Mouse (Mus musculus): Measurements from ENCODE around the gene Igdcc3. TPM values are rescaled to one million over a fixed set of nuclear protein-coding genes. Genes with fewer than 3 reads are reported as not detected.

Gene Igdcc3
- polyA plus RNA-seq, 1 experiment from 2014 or later: 0.08 TPM

GRCm38 (mm10) chr9:65177912-65178311, 36.9 kb downstream of the Igdcc3 start:
- Histone ChIP-seq H3K4me2 (no peak overlapping the region), H3K4me3 (replicated peaks) (no peak overlapping the region), H3K27me3 (peaks cover 75% of the 10 kb centered on the region), H3K36me3 (replicated peaks) (no peaks in the 10 kb centered on the region), H3K4me1 (replicated peaks) (peaks cover 4% of the 10 kb centered on the region; the same call in 1 of the 2 replicates), H3K27ac (replicated peaks) (no peak overlapping the region), H3K9ac (no peak overlapping the region), H3K9me3 (replicated peaks) (no peaks in the 10 kb centered on the region)
- no peak for ATAC-seq (ENCODE audit: insufficient read depth)
- WGBS (ENCODE audit: insufficient replicate concordance): 58% methylated on average over 10 of the region's 10 CpGs

- Histone ChIP-seq H3K4me1 (replicated peaks) (peaks cover 4% of the 10 kb centered on the region; the same call in 1 of the 2 replicates), H3K36me3 (replicated peaks) (no peaks in the 10 kb centered on the region), H3K9ac (no peak overlapping the region), H3K9me3 (replicated peaks) (no peaks in the 10 kb centered on the region), H3K27ac (replicated peaks) (no peak overlapping the region), H3K4me2 (no peak overlapping the region), H3K27me3 (peaks cover 68% of the 10 kb centered on the region), H3K4me3 (replicated peaks) (no peak overlapping the region)
- WGBS (ENCODE audit: insufficient replicate concordance): 27% methylated on average over 22 of the region's 22 CpGs
- ATAC-seq (ENCODE audit: insufficient read depth): no peak
Measured at GRCm38 (mm10) chr9:65178336-65179213, 37.6 kb downstream of the Igdcc3 start.

GRCm38 (mm10) chr9:65179817-65180624, 39.0 kb downstream of the Igdcc3 start:
- Histone ChIP-seq H3K9ac (no peak overlapping the region), H3K27me3 (peaks cover 64% of the 10 kb centered on the region), H3K9me3 (replicated peaks) (no peaks in the 10 kb centered on the region), H3K27ac (replicated peaks) (no peak overlapping the region), H3K4me1 (replicated peaks) (peaks cover 4% of the 10 kb centered on the region; the same call in 1 of the 2 replicates), H3K4me3 (replicated peaks) (no peak overlapping the region), H3K36me3 (replicated peaks) (no peaks in the 10 kb centered on the region), H3K4me2 (peak overlapping the region; percentile 35)
- 24% methylated on average over 17 of the region's 17 CpGs for WGBS (ENCODE audit: insufficient replicate concordance)
- no peak for ATAC-seq (ENCODE audit: insufficient read depth)

- WGBS (ENCODE audit: insufficient replicate concordance): 8% methylated on average over 3 of the region's 3 CpGs
- no peak overlapping the region for H3K4me3 ChIP-seq (replicated peaks)
- no peaks in the 10 kb centered on the region for H3K9me3 ChIP-seq (replicated peaks)
- H3K36me3 ChIP-seq (replicated peaks): no peaks in the 10 kb centered on the region
- peaks cover 24% of the 10 kb centered on the region for H3K4me1 ChIP-seq (replicated peaks)
- H3K27ac ChIP-seq (replicated peaks): no peak overlapping the region
- no peak overlapping the region for H3K9ac ChIP-seq
- no peak overlapping the region for H3K4me2 ChIP-seq
- H3K27me3 ChIP-seq: no peaks in the 10 kb centered on the region; the same call in 1 of the 2 replicates
- no peak for ATAC-seq (ENCODE audit: insufficient read depth)
Measured at GRCm38 (mm10) chr9:65188599-65188998, 47.6 kb downstream of the Igdcc3 start.

GRCm38 (mm10) chr9:65190306-65190705, 49.3 kb downstream of the Igdcc3 start:
- no peaks in the 10 kb centered on the region for H3K9me3 ChIP-seq (replicated peaks)
- H3K9ac ChIP-seq: no peak overlapping the region
- no peaks in the 10 kb centered on the region for H3K27me3 ChIP-seq
- no peak overlapping the region for H3K4me2 ChIP-seq
- ATAC-seq (ENCODE audit: insufficient read depth): no peak
- WGBS (ENCODE audit: insufficient replicate concordance): 66% methylated on average over 7 of the region's 7 CpGs
- H3K4me3 ChIP-seq (replicated peaks): no peak overlapping the region
- H3K36me3 ChIP-seq (replicated peaks): no peaks in the 10 kb centered on the region
- peaks cover 39% of the 10 kb centered on the region for H3K4me1 ChIP-seq (replicated peaks)
- no peak overlapping the region for H3K27ac ChIP-seq (replicated peaks)

GRCm38 (mm10) chr9:65191389-65191754, 50.4 kb downstream of the Igdcc3 start:
- Histone ChIP-seq H3K4me1 (replicated peaks) (peaks cover 50% of the 10 kb centered on the region), H3K9me3 (replicated peaks) (no peaks in the 10 kb centered on the region), H3K27me3 (no peaks in the 10 kb centered on the region), H3K27ac (replicated peaks) (no peak overlapping the region), H3K4me3 (replicated peaks) (no peak overlapping the region), H3K9ac (no peak overlapping the region), H3K36me3 (replicated peaks) (no peaks in the 10 kb centered on the region), H3K4me2 (no peak overlapping the region)
- WGBS (ENCODE audit: insufficient replicate concordance): 57% methylated on average over 2 of the region's 2 CpGs
- ATAC-seq (ENCODE audit: insufficient read depth): no peak

GRCm38 (mm10) chr9:65191755-65192469, 50.9 kb downstream of the Igdcc3 start:
- H3K4me1 ChIP-seq (replicated peaks): peaks cover 52% of the 10 kb centered on the region
- no peak overlapping the region for H3K4me3 ChIP-seq (replicated peaks)
- H3K27ac ChIP-seq (replicated peaks): no peak overlapping the region
- H3K27me3 ChIP-seq: no peaks in the 10 kb centered on the region
- no peak overlapping the region for H3K9ac ChIP-seq
- H3K36me3 ChIP-seq (replicated peaks): no peaks in the 10 kb centered on the region
- WGBS (ENCODE audit: insufficient replicate concordance): 56% methylated on average over 8 of the region's 8 CpGs
- H3K4me2 ChIP-seq: no peak overlapping the region
- H3K9me3 ChIP-seq (replicated peaks): no peaks in the 10 kb centered on the region
- no peak for ATAC-seq (ENCODE audit: insufficient read depth)

- H3K9ac ChIP-seq: no peak overlapping the region
- 43% methylated on average over 12 of the region's 12 CpGs for WGBS (ENCODE audit: insufficient replicate concordance)
- H3K4me3 ChIP-seq (replicated peaks): peak overlapping the region; percentile 20; the same call in 1 of the 2 replicates
- ATAC-seq (ENCODE audit: insufficient read depth): no peak
- peaks cover 66% of the 10 kb centered on the region for H3K4me1 ChIP-seq (replicated peaks)
- H3K27ac ChIP-seq (replicated peaks): peak overlapping the region; percentile 38; the same call in 1 of the 2 replicates
- H3K36me3 ChIP-seq (replicated peaks): no peaks in the 10 kb centered on the region
- H3K27me3 ChIP-seq: no peaks in the 10 kb centered on the region
- H3K4me2 ChIP-seq: peak overlapping the region; percentile 36
- H3K9me3 ChIP-seq (replicated peaks): no peaks in the 10 kb centered on the region
Measured at GRCm38 (mm10) chr9:65193214-65193613, 52.2 kb downstream of the Igdcc3 start.

- Histone ChIP-seq H3K4me1 (replicated peaks) (peaks cover 83% of the 10 kb centered on the region), H3K36me3 (replicated peaks) (no peaks in the 10 kb centered on the region), H3K9me3 (replicated peaks) (no peaks in the 10 kb centered on the region), H3K9ac (peak within 1 kb of the TSS; percentile 33), H3K27ac (replicated peaks) (peak within 1 kb of the TSS; percentile 93), H3K4me2 (peak within 1 kb of the TSS; percentile 63; the same call in 1 of the 2 replicates), H3K4me3 (replicated peaks) (no peak within 1 kb of the TSS), H3K27me3 (no peaks in the 10 kb centered on the region)
- ATAC-seq (ENCODE audit: insufficient read depth): no peak
- WGBS (ENCODE audit: insufficient replicate concordance): 76% methylated on average over 4 of the region's 4 CpGs
Measured at GRCm38 (mm10) chr9:65195053-65195452, 54.1 kb downstream of the Igdcc3 start, which contains the start of gene Parp16. Gene Parp16, plus strand, starts transcription at chr9:65195353.

- 22% methylated on average over 8 of the region's 8 CpGs for WGBS (ENCODE audit: insufficient replicate concordance)
- Histone ChIP-seq H3K4me1 (replicated peaks) (peaks cover 88% of the 10 kb centered on the region), H3K27me3 (no peaks in the 10 kb centered on the region), H3K4me2 (0 out of 2 replicates have a peak overlapping the region, but pooled peaks have one; percentile 63), H3K4me3 (replicated peaks) (no peak overlapping the region), H3K9ac (peak overlapping the region; percentile 33), H3K27ac (replicated peaks) (peak overlapping the region; percentile 93), H3K9me3 (replicated peaks) (no peaks in the 10 kb centered on the region), H3K36me3 (replicated peaks) (no peaks in the 10 kb centered on the region)
- no peak; the same call in 1 of the 2 replicates for ATAC-seq (ENCODE audit: insufficient read depth)
Measured at GRCm38 (mm10) chr9:65195621-65195981, 54.6 kb downstream of the Igdcc3 start.
